Mouse (Mus musculus): ENCODE measurements around the gene Mid1.

- no peak for TF ChIP-seq CTCF (IDR thresholded peaks at IDR 0.05; ENCODE audit: control insufficient read depth, insufficient read depth, insufficient read length)
- TF ChIP-seq MAX (IDR thresholded peaks at IDR 0.05): no peak
- no peak for TF ChIP-seq CEBPB (IDR thresholded peaks at IDR 0.05; ENCODE audit: low read depth)
- no peak for TF ChIP-seq USF1 (IDR thresholded peaks at IDR 0.05; ENCODE audit: low read depth)
- no peak for TF ChIP-seq MYOD1 (IDR thresholded peaks at IDR 0.05; ENCODE audit: control insufficient read depth, insufficient read length, low read depth)
- no peak for TF ChIP-seq FOSL1 (IDR thresholded peaks at IDR 0.05; ENCODE audit: insufficient read depth, low read length, poor library complexity, severe bottlenecking)
Measured at GRCm38 (mm10) chrX:169902860-169903259, 217.9 kb downstream of the Mid1 start.

Measured in C2C12 (cell line).